Mouse (Mus musculus) MEL (cell line): Measurements from ENCODE around the gene Mrpl58. TPM values are rescaled to one million over a fixed set of nuclear protein-coding genes. Genes with fewer than 3 reads are reported as not detected.
A peak's percentile ranks its signal among the peaks of the same experiment; 100 is the strongest.

Experiments used
- DNase-seq: peaks from one replicate; pipeline ENCODE4 v3.0.0; 2011; ENCODE audit warnings: low read depth, low spot score
- H3K27ac ChIP-seq: 2 replicates; pipeline ENCODE4 v1.5.1; 2012; ENCODE audit warnings: low read depth, mild to moderate bottlenecking, control low read depth, low read length, moderate library complexity; ENCODE audit not compliant: control insufficient read depth
- H3K27me3 ChIP-seq, 2 experiments: fragments of 150-350 bp in 1 of 2; sonication (generic) in 1 of 2; 2 replicates each; pipeline ENCODE4 v1.6.1; 2012; ENCODE audit warnings: low read length in 2 of 2, mild to moderate bottlenecking in 2 of 2, improper control_type of control experiment in 1 of 2, moderate library complexity in 1 of 2; ENCODE audit not compliant: insufficient read depth in 2 of 2, control insufficient read depth in 1 of 2
- H3K36me3 ChIP-seq, 2 experiments: 2 replicates each; pipeline ENCODE4 v1.6.1; 2012 to 2014; ENCODE audit warnings: low read length in 2 of 2, improper control_type of control experiment in 1 of 2, inconsistent platforms in 1 of 2, mild to moderate bottlenecking in 1 of 2; ENCODE audit not compliant: insufficient read depth in 2 of 2, control insufficient read depth in 1 of 2
- H3K4me1 ChIP-seq, 2 experiments: fragments of 150-350 bp in 1 of 2; sonication (generic) in 1 of 2; 2 replicates each; pipeline ENCODE4 v1.6.1; 2012; ENCODE audit warnings: low read length in 2 of 2, improper control_type of control experiment in 1 of 2, mild to moderate bottlenecking in 1 of 2; ENCODE audit not compliant: insufficient read depth in 2 of 2, control insufficient read depth in 1 of 2
- H3K4me3 ChIP-seq, 2 experiments: fragments of 150-350 bp in 1 of 2; sonication (generic) in 1 of 2; 2 replicates each; pipeline ENCODE4 v1.5.1; 2012; ENCODE audit warnings: low read depth in 2 of 2, low read length in 2 of 2, mild to moderate bottlenecking in 2 of 2, moderate library complexity in 2 of 2, control low read depth in 1 of 2, improper control_type of control experiment in 1 of 2; ENCODE audit not compliant: control insufficient read depth in 1 of 2, insufficient read depth in 1 of 2
- H3K79me2 ChIP-seq: 2 replicates; pipeline ENCODE4 v1.6.1; 2012; ENCODE audit warnings: mild to moderate bottlenecking, low read length, moderate library complexity; ENCODE audit not compliant: control insufficient read depth, poor library complexity, insufficient read depth
- H3K9ac ChIP-seq: 2 replicates; pipeline ENCODE4 v1.6.1; 2012; ENCODE audit warnings: low read depth, mild to moderate bottlenecking, control low read depth, low read length, moderate library complexity; ENCODE audit not compliant: control insufficient read depth, poor library complexity, severe bottlenecking
- H3K9me3 ChIP-seq: fragments of 150-350 bp; sonication (generic); replicated peaks from 2 replicates; pipeline ENCODE4 v1.6.1; 2012; ENCODE audit warnings: mild to moderate bottlenecking, low read length, improper control_type of control experiment, moderate library complexity; ENCODE audit not compliant: insufficient read depth
- BHLHE40 ChIP-seq: IDR thresholded peaks from 2 replicates; pipeline ENCODE4 v1.6.1; 2012; ENCODE audit warnings: low read depth, mild to moderate bottlenecking, inconsistent platforms, low read length, improper control_type of control experiment, borderline replicate concordance
- CHD1 ChIP-seq: IDR thresholded peaks from 2 replicates; pipeline ENCODE4 v1.6.1; 2012; ENCODE audit warnings: low read depth, mild to moderate bottlenecking, inconsistent platforms, low read length, improper control_type of control experiment
- CHD2 ChIP-seq: IDR thresholded peaks from 2 replicates; pipeline ENCODE4 v1.6.1; 2011; ENCODE audit warnings: low read length, improper control_type of control experiment
- CTCF ChIP-seq, 3 experiments: IDR thresholded peaks in 2 of 3; conservative IDR thresholded peaks in 1 of 3; 2 replicates each; pipeline ENCODE4 v1.5.1; 2011 to 2012; ENCODE audit warnings: low read length in 3 of 3, low read depth in 2 of 3, mild to moderate bottlenecking in 2 of 3, improper control_type of control experiment in 1 of 3, inconsistent platforms in 1 of 3, mixed read lengths in 1 of 3, moderate library complexity in 1 of 3; ENCODE audit not compliant: control insufficient read depth in 1 of 3, insufficient read depth in 1 of 3, poor library complexity in 1 of 3, severe bottlenecking in 1 of 3
- E2F4 ChIP-seq: IDR thresholded peaks from 2 replicates; pipeline ENCODE4 v1.6.1; 2011; ENCODE audit warnings: low read depth, low read length, improper control_type of control experiment, borderline replicate concordance
- ELF1 ChIP-seq: IDR thresholded peaks from 2 replicates; pipeline ENCODE4 v1.6.1; 2014; ENCODE audit warnings: low read depth, mild to moderate bottlenecking, inconsistent platforms, low read length, improper control_type of control experiment, moderate library complexity
- EP300 ChIP-seq, 2 experiments: IDR thresholded peaks; 2 replicates each; pipeline ENCODE4 v1.6.1; 2011; ENCODE audit warnings: improper control_type of control experiment in 2 of 2, low read length in 2 of 2, low read depth in 1 of 2, mild to moderate bottlenecking in 1 of 2
- ETS1 ChIP-seq: IDR thresholded peaks from 2 replicates; pipeline ENCODE4 v1.6.1; 2012; ENCODE audit warnings: low read depth, mild to moderate bottlenecking, inconsistent platforms, low read length, improper control_type of control experiment, moderate library complexity
- GABPA ChIP-seq: IDR thresholded peaks from 2 replicates; pipeline ENCODE4 v1.6.1; 2012; ENCODE audit warnings: low read depth, mild to moderate bottlenecking, inconsistent platforms, low read length, improper control_type of control experiment, moderate library complexity
- HCFC1 ChIP-seq: IDR thresholded peaks from 2 replicates; pipeline ENCODE4 v1.6.1; 2012; ENCODE audit warnings: low read depth, mild to moderate bottlenecking, inconsistent platforms, low read length, improper control_type of control experiment, moderate library complexity
- MAX ChIP-seq: IDR thresholded peaks from 2 replicates; pipeline ENCODE4 v1.6.1; 2011; ENCODE audit warnings: low read length, improper control_type of control experiment
- MAZ ChIP-seq: IDR thresholded peaks from 2 replicates; pipeline ENCODE4 v1.6.1; 2012; ENCODE audit warnings: low read depth, mild to moderate bottlenecking, inconsistent platforms, low read length, improper control_type of control experiment
- MXI1 ChIP-seq: IDR thresholded peaks from 2 replicates; pipeline ENCODE4 v1.6.1; 2011; ENCODE audit warnings: mild to moderate bottlenecking, low read depth, low read length, improper control_type of control experiment
- MYC ChIP-seq: IDR thresholded peaks from 2 replicates; pipeline ENCODE4 v1.6.1; 2011; ENCODE audit warnings: low read depth, mild to moderate bottlenecking, low read length, improper control_type of control experiment, moderate library complexity
- NELFE ChIP-seq: IDR thresholded peaks from 2 replicates; pipeline ENCODE4 v1.6.1; 2011; ENCODE audit warnings: low read depth, low read length, improper control_type of control experiment
- POLR2A ChIP-seq, 2 experiments: IDR thresholded peaks; 2 replicates each; pipeline ENCODE4 v1.6.1; 2011 to 2012; ENCODE audit warnings: low read length in 2 of 2, mild to moderate bottlenecking in 2 of 2, control low read depth in 1 of 2, improper control_type of control experiment in 1 of 2, low read depth in 1 of 2, moderate library complexity in 1 of 2; ENCODE audit not compliant: control insufficient read depth in 1 of 2, insufficient read depth in 1 of 2, poor library complexity in 1 of 2
- POLR2AphosphoS2 ChIP-seq: IDR thresholded peaks from 2 replicates; pipeline ENCODE4 v1.6.1; 2011; ENCODE audit warnings: low read length, improper control_type of control experiment
- RAD21 ChIP-seq: IDR thresholded peaks from 2 replicates; pipeline ENCODE4 v1.6.1; 2011; ENCODE audit warnings: mild to moderate bottlenecking, low read depth, low read length, improper control_type of control experiment
- RCOR1 ChIP-seq: IDR thresholded peaks from 2 replicates; pipeline ENCODE4 v1.6.1; 2012; ENCODE audit warnings: low read depth, mild to moderate bottlenecking, inconsistent platforms, low read length, improper control_type of control experiment
- SIN3A ChIP-seq: IDR thresholded peaks from 2 replicates; pipeline ENCODE4 v1.6.1; 2012; ENCODE audit warnings: low read length, improper control_type of control experiment, inconsistent platforms
- SMC3 ChIP-seq: IDR thresholded peaks from 2 replicates; pipeline ENCODE4 v1.6.1; 2011; ENCODE audit warnings: low read depth, low read length, improper control_type of control experiment
- TAL1 ChIP-seq: IDR thresholded peaks from 2 replicates; pipeline ENCODE4 v1.6.1; 2012; ENCODE audit warnings: mild to moderate bottlenecking, inconsistent platforms, low read length, moderate library complexity, mixed read lengths
- USF1 ChIP-seq: IDR thresholded peaks from 2 replicates; pipeline ENCODE4 v1.6.1; 2014; ENCODE audit warnings: low read depth, mild to moderate bottlenecking, inconsistent platforms, low read length, improper control_type of control experiment, moderate library complexity
- USF2 ChIP-seq, 2 experiments: IDR thresholded peaks; 2 replicates each; pipeline ENCODE4 v1.6.1; 2011 to 2012; ENCODE audit warnings: improper control_type of control experiment in 2 of 2, low read length in 2 of 2, borderline replicate concordance in 1 of 2, inconsistent platforms in 1 of 2, low read depth in 1 of 2, mild to moderate bottlenecking in 1 of 2; ENCODE audit not compliant: insufficient read depth in 1 of 2
- ZC3H11A ChIP-seq: IDR thresholded peaks from 2 replicates; pipeline ENCODE4 v1.6.1; 2012; ENCODE audit warnings: low read depth, mild to moderate bottlenecking, inconsistent platforms, low read length, improper control_type of control experiment
- ZKSCAN1 ChIP-seq: IDR thresholded peaks from 2 replicates; pipeline ENCODE4 v1.6.1; 2012; ENCODE audit warnings: low read depth, mild to moderate bottlenecking, inconsistent platforms, low read length, improper control_type of control experiment, moderate library complexity
- polyA plus RNA-seq, 2 experiments: library from polyadenylated mRNA; stranded (reverse) in 1 of 2; unstranded in 1 of 2; fragments of >175 nt in 1 of 2; fragments of >200 nt in 1 of 2; gene quantifications; 2 replicates each; pipeline versions ENCODE4 v1.2.1 to v1.2.4; 2012; ENCODE audit warnings: low replicate concordance in 2 of 2, low read depth in 1 of 2; ENCODE audit not compliant: insufficient read length in 2 of 2, insufficient read depth in 1 of 2, missing spikeins in 1 of 2
- total RNA-seq: library from RNA; depleted of rRNA; stranded (reverse); fragments of 300-350 nt; gene quantifications from 2 replicates; pipeline ENCODE4 v1.2.3, GENCODE M21; 2012

Mrpl58 gene
- total and polyA plus RNA-seq, 3 experiments = 137 TPM; not detected in 1

DNA sequence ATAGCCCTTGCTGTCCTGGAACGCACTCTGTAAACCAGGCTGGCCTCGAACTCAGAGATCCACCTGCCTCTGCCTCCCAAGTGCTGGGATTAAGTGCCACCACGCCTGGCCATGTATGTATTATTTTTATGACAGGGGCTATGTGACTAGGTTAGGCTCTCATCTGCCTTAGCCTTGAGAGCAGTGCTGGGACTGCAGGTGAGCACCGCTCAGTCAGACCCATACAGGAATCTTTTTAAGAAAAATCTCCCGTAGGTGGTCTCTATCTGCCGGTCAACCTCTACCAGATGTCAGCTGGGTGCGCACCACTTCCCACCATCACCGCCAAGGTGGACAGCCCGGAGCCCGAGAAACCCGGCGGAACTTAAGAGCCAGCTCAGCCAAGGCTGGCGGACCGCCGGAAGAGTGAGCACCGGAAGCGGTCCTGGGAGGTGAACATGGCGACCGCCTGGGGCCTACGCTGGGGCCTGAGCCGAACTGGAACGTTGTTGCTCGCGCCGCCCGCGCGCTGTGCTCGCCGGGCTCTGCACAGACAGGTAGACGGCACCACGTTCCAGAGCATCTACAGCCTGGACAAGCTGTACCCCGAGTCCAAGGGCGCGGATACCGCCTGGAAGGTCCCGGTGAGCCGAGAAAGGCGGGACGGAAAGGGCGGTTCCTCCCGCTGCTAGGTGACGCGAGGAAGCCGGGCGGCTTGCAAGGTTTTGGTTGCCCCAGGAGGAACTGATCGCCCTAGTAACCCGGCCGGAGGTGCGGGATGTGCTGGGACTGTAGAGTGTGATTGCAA lies at the start of gene Mrpl58 (continued):
- TF ChIP-seq CHD1 (peak; percentile 81), SIN3A (peak; percentile 97), POLR2A (IDR thresholded peaks at IDR 0.05; ENCODE audit: control insufficient read depth in 1 of 2, insufficient read depth in 1 of 2, low read depth in 1 of 2, low read length in 2 of 2, poor library complexity in 1 of 2) (peak; percentile 95 to 97), HCFC1 (peak; percentile 97), USF1 (0 out of 2 replicates have a peak, but pooled peaks have one; percentile 38), NELFE (peak; percentile 92)

DNA sequence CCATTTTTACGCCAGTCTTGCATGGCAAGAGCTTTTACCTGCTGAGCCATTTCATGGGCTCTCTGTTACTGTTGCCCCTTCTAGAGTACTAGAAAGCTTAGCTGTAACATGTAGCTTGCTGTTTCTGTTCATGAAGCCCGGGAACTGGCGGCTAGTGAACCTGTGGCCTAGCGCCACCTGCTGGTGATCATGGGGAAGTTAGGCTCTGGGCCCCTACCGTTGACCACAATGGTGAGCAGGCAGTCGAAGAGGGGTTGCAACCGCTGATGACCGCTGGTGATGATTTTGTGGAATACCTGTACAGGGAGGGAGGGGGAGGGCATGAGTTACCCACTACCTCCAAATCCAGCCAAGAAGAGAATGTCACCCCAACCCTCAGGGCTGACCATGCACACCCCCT lies 49.4 kb upstream of the Mrpl58 start:
- no peaks in the 10 kb centered on the region for H3K36me3 ChIP-seq
- H3K79me2 ChIP-seq = no peaks in the 10 kb centered on the region
- no peak overlapping the region for H3K4me3 ChIP-seq
- peak; percentile 88 for DNase-seq
- H3K27ac ChIP-seq = no peak overlapping the region
- no peaks in the 10 kb centered on the region for H3K9me3 ChIP-seq
- no peak overlapping the region for H3K9ac ChIP-seq
- no peaks in the 10 kb centered on the region for H3K27me3 ChIP-seq
- no peak for TF ChIP-seq BHLHE40
- peak; percentile 99 for TF ChIP-seq SMC3
- TF ChIP-seq USF2 (IDR thresholded peaks at IDR 0.05; ENCODE audit: borderline replicate concordance in 1 of 2, insufficient read depth in 1 of 2, low read depth in 1 of 2, low read length in 2 of 2) = no peak
- TF ChIP-seq POLR2AphosphoS2 = no peak
- no peak for TF ChIP-seq RCOR1
- no peak for TF ChIP-seq GABPA
- TF ChIP-seq NELFE = no peak
- no peak for TF ChIP-seq EP300 (IDR thresholded peaks at IDR 0.05; ENCODE audit: low read depth in 1 of 2, low read length in 2 of 2)
- TF ChIP-seq POLR2A (IDR thresholded peaks at IDR 0.05; ENCODE audit: control insufficient read depth in 1 of 2, insufficient read depth in 1 of 2, low read depth in 1 of 2, low read length in 2 of 2, poor library complexity in 1 of 2) = no peak
- TF ChIP-seq CHD2 = no peak
- TF ChIP-seq USF1 = no peak
- TF ChIP-seq MYC = no peak
- no peak for TF ChIP-seq ZKSCAN1
- TF ChIP-seq CTCF (IDR thresholded peaks at IDR 0.05 in 2 of 3, conservative IDR thresholded peaks at IDR 0.05 in 1 of 3; ENCODE audit: control insufficient read depth in 1 of 3, insufficient read depth in 1 of 3, low read depth in 2 of 3, low read length in 3 of 3, poor library complexity in 1 of 3, severe bottlenecking in 1 of 3) = peak; percentile 93 to 99 (median 99)
- no peak for TF ChIP-seq MXI1
- no peak for TF ChIP-seq ELF1
- TF ChIP-seq E2F4 = no peak
- no peak for TF ChIP-seq MAX
- peak; percentile 91 for TF ChIP-seq RAD21
- peak; percentile 90 for TF ChIP-seq ZC3H11A
- TF ChIP-seq TAL1 = no peak
- TF ChIP-seq ETS1 = no peak
- 0 out of 2 replicates have a peak, but pooled peaks have one; percentile 48 for TF ChIP-seq SIN3A
- TF ChIP-seq CHD1 = no peak
- 0 out of 2 replicates have a peak, but pooled peaks have one; percentile 57 for TF ChIP-seq MAZ
- peaks cover 2 to 9% of the 10 kb centered on the region in 2 experiments; a peak in 2 of 4 replicates for H3K4me1 ChIP-seq
